Mouse (Mus musculus): ENCODE results near the gene Abraxas1.

DNA sequence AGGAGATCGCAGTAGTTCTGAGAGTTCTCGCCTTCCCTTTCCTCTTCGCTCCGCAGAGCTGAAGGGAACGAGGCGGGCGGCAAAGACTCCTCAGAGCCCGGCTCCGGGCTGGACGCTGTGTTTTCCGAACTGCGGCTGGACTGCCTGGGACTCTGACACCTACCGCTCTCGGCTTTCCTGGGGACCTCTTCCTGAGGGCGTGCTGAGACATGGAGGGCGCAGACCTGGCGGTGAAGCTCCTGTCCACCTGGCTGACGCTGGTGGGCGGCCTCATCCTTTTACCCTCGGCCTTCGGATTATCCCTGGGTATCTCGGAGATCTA lies 25.8 kb upstream of the Abraxas1 start:
- TF ChIP-seq POLR2A (IDR thresholded peaks at IDR 0.05; ENCODE audit: borderline replicate concordance, control insufficient read depth, low read depth, low read length) (no peak), CTCF (IDR thresholded peaks at IDR 0.05; ENCODE audit: control insufficient read depth, insufficient read depth, low read length) (no peak)

All from bone marrow, adult 2 months (tissue).